Mouse (Mus musculus): Measurements from ENCODE around the gene A4galt. TPM values are rescaled to one million over a fixed set of nuclear protein-coding genes. Genes with fewer than 3 reads are reported as not detected.

Gene A4galt
- total and polyA plus RNA-seq, 3 experiments: not detected

GRCm38 (mm10) chr15:83252060-83252459, 486 bp upstream of the A4galt start:
- Histone ChIP-seq H3K27me3 (ENCODE audit: control insufficient read depth in 1 of 2, insufficient read depth in 2 of 2, low read length in 2 of 2) (no peaks in the 10 kb centered on the region; a peak in 1 of 4 replicates), H3K79me2 (ENCODE audit: control insufficient read depth, insufficient read depth, low read length, poor library complexity) (no peaks in the 10 kb centered on the region), H3K9me3 (replicated peaks; ENCODE audit: insufficient read depth, low read length) (no peaks in the 10 kb centered on the region), H3K4me1 (ENCODE audit: control insufficient read depth in 1 of 2, insufficient read depth in 2 of 2, low read length in 2 of 2) (peaks cover 0 to 4% of the 10 kb centered on the region in 2 experiments; a peak in 1 of 4 replicates), H3K4me3 (ENCODE audit: control insufficient read depth in 1 of 2, insufficient read depth in 1 of 2, low read depth in 2 of 2, low read length in 2 of 2) (no peak overlapping the region), H3K9ac (ENCODE audit: control insufficient read depth, low read depth, low read length, poor library complexity, severe bottlenecking) (no peak overlapping the region), H3K27ac (ENCODE audit: control insufficient read depth, low read depth, low read length) (no peak overlapping the region), H3K36me3 (ENCODE audit: control insufficient read depth in 1 of 2, insufficient read depth in 2 of 2, low read length in 2 of 2) (no peaks in the 10 kb centered on the region)
- no peak for DNase-seq (ENCODE audit: low read depth, low spot score)
- TF ChIP-seq CHD1 (IDR thresholded peaks at IDR 0.05; ENCODE audit: low read depth, low read length) (no peak), TCF12 (IDR thresholded peaks at IDR 0.05; ENCODE audit: low read depth, low read length) (no peak), EP300 (IDR thresholded peaks at IDR 0.05; ENCODE audit: low read depth in 1 of 2, low read length in 2 of 2) (no peak)

- Histone ChIP-seq H3K9me3 (replicated peaks; ENCODE audit: insufficient read depth, low read length) (no peaks in the 10 kb centered on the region), H3K79me2 (ENCODE audit: control insufficient read depth, insufficient read depth, low read length, poor library complexity) (no peaks in the 10 kb centered on the region), H3K4me3 (ENCODE audit: control insufficient read depth in 1 of 2, insufficient read depth in 1 of 2, low read depth in 2 of 2, low read length in 2 of 2) (no peak overlapping the region), H3K27ac (ENCODE audit: control insufficient read depth, low read depth, low read length) (no peak overlapping the region), H3K27me3 (ENCODE audit: control insufficient read depth in 1 of 2, insufficient read depth in 2 of 2, low read length in 2 of 2) (no peaks in the 10 kb centered on the region), H3K4me1 (ENCODE audit: control insufficient read depth in 1 of 2, insufficient read depth in 2 of 2, low read length in 2 of 2) (no peaks in the 10 kb centered on the region), H3K36me3 (ENCODE audit: control insufficient read depth in 1 of 2, insufficient read depth in 2 of 2, low read length in 2 of 2) (no peaks in the 10 kb centered on the region), H3K9ac (ENCODE audit: control insufficient read depth, low read depth, low read length, poor library complexity, severe bottlenecking) (no peak overlapping the region)
- DNase-seq (ENCODE audit: low read depth, low spot score): no peak
- TF ChIP-seq ZMIZ1 (IDR thresholded peaks at IDR 0.05; ENCODE audit: low read depth, low read length): no peak
- no peak for TF ChIP-seq EP300 (IDR thresholded peaks at IDR 0.05; ENCODE audit: low read depth in 1 of 2, low read length in 2 of 2)
- no peak for TF ChIP-seq SIN3A (IDR thresholded peaks at IDR 0.05; ENCODE audit: low read length)
- TF ChIP-seq MAX (IDR thresholded peaks at IDR 0.05; ENCODE audit: low read length): no peak
- no peak for TF ChIP-seq MAZ (IDR thresholded peaks at IDR 0.05; ENCODE audit: low read depth, low read length)
- TF ChIP-seq TBP (IDR thresholded peaks at IDR 0.05; ENCODE audit: low read depth, low read length): no peak
- no peak for TF ChIP-seq RAD21 (IDR thresholded peaks at IDR 0.05; ENCODE audit: low read depth, low read length)
- no peak for TF ChIP-seq CHD1 (IDR thresholded peaks at IDR 0.05; ENCODE audit: low read depth, low read length)
- TF ChIP-seq ZNF384 (IDR thresholded peaks at IDR 0.05; ENCODE audit: low read depth, low read length): no peak
- TF ChIP-seq SMC3 (IDR thresholded peaks at IDR 0.05; ENCODE audit: low read depth, low read length): no peak
- no peak for TF ChIP-seq HCFC1 (IDR thresholded peaks at IDR 0.05; ENCODE audit: low read depth, low read length)
- TF ChIP-seq MAFK (IDR thresholded peaks at IDR 0.05; ENCODE audit: borderline replicate concordance, low read depth, low read length): no peak
- no peak for TF ChIP-seq KAT2A (conservative IDR thresholded peaks at IDR 0.05; ENCODE audit: low read depth, low read length)
- no peak for TF ChIP-seq TCF12 (IDR thresholded peaks at IDR 0.05; ENCODE audit: low read depth, low read length)
Observed at GRCm38 (mm10) chr15:83250651-83251175, 861 bp downstream of the A4galt start.

All from MEL (cell line).